Mouse (Mus musculus): Measurements from ENCODE around the gene Ski. TPM values are rescaled to one million over a fixed set of nuclear protein-coding genes. Genes with fewer than 3 reads are reported as not detected.

The Ski gene
- polyA plus RNA-seq (2014; fragmentation: Illumina TruSeq; extraction: RNeasy Lipid Tissue Mini Kit (QIAGEN cat#74804); ENCODE audit: low read depth, low replicate concordance): 78.6 TPM

DNA sequence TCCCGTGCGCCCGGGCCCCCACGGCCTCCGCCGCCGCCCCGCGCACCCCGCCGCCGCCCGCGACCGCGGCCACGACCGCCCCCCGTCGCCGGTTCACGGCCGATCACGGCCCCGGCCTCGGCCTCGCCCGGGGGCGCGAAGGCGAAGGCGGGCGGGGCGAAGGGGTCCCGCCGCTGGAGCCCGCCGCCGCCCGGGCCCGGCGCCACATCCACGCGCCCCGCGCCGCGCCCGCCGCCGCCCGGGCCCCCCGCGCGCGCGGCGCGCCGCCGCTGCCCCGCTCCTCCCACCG, at the start of gene Ski:
Ski (minus strand) TSS at position 41 of the 289 bp plus-strand sequence.

DNA sequence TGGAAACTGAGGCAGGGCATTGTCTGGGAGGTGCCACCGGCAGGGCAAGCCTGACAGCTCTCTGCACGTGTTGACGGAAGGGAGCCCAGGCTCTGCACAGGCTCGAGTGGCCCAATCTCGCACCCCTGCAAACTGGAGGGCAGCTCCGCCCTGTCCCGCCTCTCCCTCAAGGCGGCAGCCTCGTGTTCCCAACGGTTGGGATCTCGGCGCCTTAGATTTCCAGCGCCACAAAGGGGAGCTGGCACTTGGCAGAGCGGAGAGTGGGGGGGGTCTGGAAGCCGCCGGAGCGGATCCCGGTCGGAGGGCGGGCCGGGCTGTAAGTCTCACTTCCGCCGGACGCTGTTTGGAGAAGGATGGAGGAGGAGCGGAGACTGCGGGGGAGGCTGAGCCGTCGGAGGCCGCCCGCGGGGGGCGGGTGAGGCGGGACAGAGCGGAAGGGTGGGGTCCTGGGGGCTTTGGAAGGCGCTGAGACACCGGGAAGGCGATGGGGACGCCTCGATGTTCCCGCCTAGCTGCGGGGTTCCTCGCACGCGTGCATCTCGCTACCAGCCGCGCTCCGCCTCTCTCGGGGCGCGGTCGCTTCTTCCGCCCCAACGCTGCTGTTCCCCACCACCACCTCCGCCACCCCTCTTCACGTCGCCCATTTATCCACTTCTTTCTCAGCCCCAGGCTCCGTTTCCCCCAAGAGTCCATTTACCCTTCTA, 27.4 kb upstream of the Ski start, which contains the start of gene Faap20:
Faap20 (plus strand) TSS at position 155 of the 704 bp plus-strand sequence.

Other genes with a start within 250 kb of the Ski start
- 3.6 TPM for gene Plch2, start 165.8 kb downstream of the Ski start, polyA plus RNA-seq (2014; fragmentation: Illumina TruSeq; extraction: RNeasy Lipid Tissue Mini Kit (QIAGEN cat#74804); ENCODE audit: low read depth, low replicate concordance)
- gene Pex10, start 155.6 kb downstream of the Ski start, polyA plus RNA-seq (2014; fragmentation: Illumina TruSeq; extraction: RNeasy Lipid Tissue Mini Kit (QIAGEN cat#74804); ENCODE audit: low read depth, low replicate concordance): 12.5 TPM
- gene Rer1, start 136.2 kb downstream of the Ski start, polyA plus RNA-seq (2014; fragmentation: Illumina TruSeq; extraction: RNeasy Lipid Tissue Mini Kit (QIAGEN cat#74804); ENCODE audit: low read depth, low replicate concordance): 113 TPM
- 10.9 TPM for gene Morn1, start 136.0 kb downstream of the Ski start, polyA plus RNA-seq (2014; fragmentation: Illumina TruSeq; extraction: RNeasy Lipid Tissue Mini Kit (QIAGEN cat#74804); ENCODE audit: low read depth, low replicate concordance)
- 40.1 TPM for gene Faap20, start 27.2 kb upstream of the Ski start, polyA plus RNA-seq (2014; fragmentation: Illumina TruSeq; extraction: RNeasy Lipid Tissue Mini Kit (QIAGEN cat#74804); ENCODE audit: low read depth, low replicate concordance)
- 10.5 TPM for gene Prkcz, start 138.8 kb upstream of the Ski start, polyA plus RNA-seq (2014; fragmentation: Illumina TruSeq; extraction: RNeasy Lipid Tissue Mini Kit (QIAGEN cat#74804); ENCODE audit: low read depth, low replicate concordance)
- 0.89 TPM for gene Gabrd, start 175.5 kb upstream of the Ski start, polyA plus RNA-seq (2014; fragmentation: Illumina TruSeq; extraction: RNeasy Lipid Tissue Mini Kit (QIAGEN cat#74804); ENCODE audit: low read depth, low replicate concordance)
- gene Cfap74, start 186.6 kb upstream of the Ski start, polyA plus RNA-seq (2014; fragmentation: Illumina TruSeq; extraction: RNeasy Lipid Tissue Mini Kit (QIAGEN cat#74804); ENCODE audit: low read depth, low replicate concordance): 4.4 TPM
- gene Tmem52, start 246.5 kb upstream of the Ski start, polyA plus RNA-seq (2014; fragmentation: Illumina TruSeq; extraction: RNeasy Lipid Tissue Mini Kit (QIAGEN cat#74804); ENCODE audit: low read depth, low replicate concordance): 5.8 TPM

Data from adipose tissue, adult 10 weeks (tissue).